Mouse (Mus musculus): ENCODE data around the gene Cox7a1. TPM values are rescaled to one million over a fixed set of nuclear protein-coding genes. Genes with fewer than 3 reads are reported as not detected.

Cox7a1 gene
- total and polyA plus RNA-seq, 2 experiments from 2014 or later = 816 to 1,339 TPM

- TF ChIP-seq CTCF (IDR thresholded peaks at IDR 0.05; ENCODE audit: low read depth) = no peak
- TF ChIP-seq EP300 (IDR thresholded peaks at IDR 0.05; ENCODE audit: low read depth) = no peak
- Histone ChIP-seq H3K4me3 (ENCODE audit: low read depth, low read length) (peak overlapping the region; percentile 69), H3K9ac (replicated peaks; ENCODE audit: low read depth, low read length) (peak overlapping the region; percentile 79), H3K27ac (ENCODE audit: low read depth) (peak overlapping the region; percentile 85), H3K4me1 (ENCODE audit: control insufficient read depth, insufficient read depth) (0 out of 2 replicates have a peak, but pooled peaks cover 9% of the 10 kb centered on the region), H3K27me3 (ENCODE audit: control insufficient read depth, insufficient read depth, low read length) (no peaks in the 10 kb centered on the region), H3K36me3 (replicated peaks; ENCODE audit: control insufficient read depth, insufficient read depth, low read length) (peaks cover 34% of the 10 kb centered on the region), H3K9me3 (replicated peaks; ENCODE audit: control insufficient read depth, low read length) (no peaks in the 10 kb centered on the region), H3K4me2 (ENCODE audit: low read depth, low read length) (peak overlapping the region; percentile 80)
- 1% methylated on average over 26 of the region's 26 CpGs for WGBS
- DNase-seq (ENCODE audit: low spot score) (peak; percentile 68), ATAC-seq (ENCODE audit: insufficient read depth, low read depth) (peak; percentile 54)
Measured at GRCm38 (mm10) chr7:30193581-30194100, 9.7 kb downstream of the Cox7a1 start.

GRCm38 (mm10) chr7:30194101-30194831, 10.3 kb downstream of the Cox7a1 start:
- under 1% methylated on average over 26 of the region's 26 CpGs for WGBS
- peak overlapping the region; percentile 80 for H3K4me2 ChIP-seq (ENCODE audit: low read depth, low read length)
- H3K27me3 ChIP-seq (ENCODE audit: control insufficient read depth, insufficient read depth, low read length) = no peaks in the 10 kb centered on the region
- peak overlapping the region; percentile 69 for H3K4me3 ChIP-seq (ENCODE audit: low read depth, low read length)
- DNase-seq (ENCODE audit: low spot score) = no peak
- 0 out of 2 replicates have a peak, but pooled peaks cover 9% of the 10 kb centered on the region for H3K4me1 ChIP-seq (ENCODE audit: control insufficient read depth, insufficient read depth)
- peak overlapping the region; percentile 85 for H3K27ac ChIP-seq (ENCODE audit: low read depth)
- peak overlapping the region; percentile 79 for H3K9ac ChIP-seq (replicated peaks; ENCODE audit: low read depth, low read length)
- ATAC-seq (ENCODE audit: insufficient read depth, low read depth) = peak; percentile 21; the same call in 1 of the 2 replicates
- H3K36me3 ChIP-seq (replicated peaks; ENCODE audit: control insufficient read depth, insufficient read depth, low read length) = peaks cover 27% of the 10 kb centered on the region
- TF ChIP-seq EP300 (IDR thresholded peaks at IDR 0.05; ENCODE audit: low read depth) (no peak), CTCF (IDR thresholded peaks at IDR 0.05; ENCODE audit: low read depth) (no peak)
- H3K9me3 ChIP-seq (replicated peaks; ENCODE audit: control insufficient read depth, low read length) = no peaks in the 10 kb centered on the region

DNA sequence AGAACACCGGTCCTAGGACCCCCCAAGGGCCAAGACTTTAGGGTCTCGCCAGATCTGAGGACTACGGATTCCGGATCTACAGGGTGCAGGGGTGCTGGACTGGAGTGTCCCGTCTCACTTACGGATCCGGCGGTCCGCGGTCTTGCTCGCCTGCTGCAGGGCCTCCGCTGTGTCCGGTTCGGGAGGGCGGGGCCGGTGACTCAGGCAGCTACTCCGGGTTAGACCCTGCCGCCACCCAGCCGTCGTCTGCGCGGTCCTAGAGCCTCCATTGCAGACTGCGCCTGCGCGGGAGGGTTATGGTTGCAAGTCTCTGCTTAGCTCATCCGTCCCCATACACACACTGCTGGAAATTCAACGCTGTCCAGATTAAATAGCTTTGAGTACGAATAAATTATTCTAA, 10.9 kb downstream of the Cox7a1 start:
- peak overlapping the region; percentile 79 for H3K9ac ChIP-seq (replicated peaks; ENCODE audit: low read depth, low read length)
- peak overlapping the region; percentile 69 for H3K4me3 ChIP-seq (ENCODE audit: low read depth, low read length)
- peak overlapping the region; percentile 85 for H3K27ac ChIP-seq (ENCODE audit: low read depth)
- H3K4me2 ChIP-seq (ENCODE audit: low read depth, low read length) = peak overlapping the region; percentile 80
- H3K27me3 ChIP-seq (ENCODE audit: control insufficient read depth, insufficient read depth, low read length) = no peaks in the 10 kb centered on the region
- H3K4me1 ChIP-seq (ENCODE audit: control insufficient read depth, insufficient read depth) = 0 out of 2 replicates have a peak, but pooled peaks cover 9% of the 10 kb centered on the region
- peak; percentile 96 for DNase-seq (ENCODE audit: low spot score)
- TF ChIP-seq EP300 (IDR thresholded peaks at IDR 0.05; ENCODE audit: low read depth) (no peak), CTCF (IDR thresholded peaks at IDR 0.05; ENCODE audit: low read depth) (no peak)
- under 1% methylated on average over 28 of the region's 28 CpGs for WGBS
- peak; percentile 91 for ATAC-seq (ENCODE audit: insufficient read depth, low read depth)
- no peaks in the 10 kb centered on the region for H3K9me3 ChIP-seq (replicated peaks; ENCODE audit: control insufficient read depth, low read length)
- H3K36me3 ChIP-seq (replicated peaks; ENCODE audit: control insufficient read depth, insufficient read depth, low read length) = peaks cover 25% of the 10 kb centered on the region

DNA sequence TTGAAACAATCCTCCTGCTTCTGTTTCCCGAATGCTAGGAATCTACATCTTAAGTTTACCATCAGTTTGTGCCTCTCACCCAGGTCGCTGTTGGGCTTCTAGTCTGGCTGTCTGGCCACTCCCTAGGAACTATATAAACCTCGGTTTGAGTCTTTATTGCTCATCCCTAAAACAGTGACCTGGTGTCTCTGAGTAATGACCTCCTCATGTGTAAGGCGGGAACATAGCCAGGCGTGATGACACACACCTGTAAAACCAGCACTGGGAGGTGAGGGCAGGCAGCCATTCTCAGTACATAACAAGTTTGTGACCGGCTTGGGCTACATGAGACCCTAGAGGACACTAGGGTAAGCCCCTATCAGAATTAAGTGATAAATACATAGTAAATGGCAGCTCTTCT, 11.5 kb downstream of the Cox7a1 start:
- Histone ChIP-seq H3K36me3 (replicated peaks; ENCODE audit: control insufficient read depth, insufficient read depth, low read length) (peaks cover 20% of the 10 kb centered on the region), H3K4me1 (ENCODE audit: control insufficient read depth, insufficient read depth) (0 out of 2 replicates have a peak, but pooled peaks cover 9% of the 10 kb centered on the region), H3K9me3 (replicated peaks; ENCODE audit: control insufficient read depth, low read length) (no peaks in the 10 kb centered on the region), H3K27me3 (ENCODE audit: control insufficient read depth, insufficient read depth, low read length) (no peaks in the 10 kb centered on the region), H3K4me2 (ENCODE audit: low read depth, low read length) (peak overlapping the region; percentile 80; the same call in 1 of the 2 replicates), H3K27ac (ENCODE audit: low read depth) (no peak overlapping the region), H3K9ac (replicated peaks; ENCODE audit: low read depth, low read length) (no peak overlapping the region), H3K4me3 (ENCODE audit: low read depth, low read length) (0 out of 2 replicates have a peak overlapping the region, but pooled peaks have one; percentile 69)
- no peak for TF ChIP-seq EP300 (IDR thresholded peaks at IDR 0.05; ENCODE audit: low read depth)
- TF ChIP-seq CTCF (IDR thresholded peaks at IDR 0.05; ENCODE audit: low read depth) = no peak
- WGBS = 66% methylated on average over 6 of the region's 6 CpGs
- ATAC-seq (ENCODE audit: insufficient read depth, low read depth) = no peak
- DNase-seq (ENCODE audit: low spot score) = no peak

DNA sequence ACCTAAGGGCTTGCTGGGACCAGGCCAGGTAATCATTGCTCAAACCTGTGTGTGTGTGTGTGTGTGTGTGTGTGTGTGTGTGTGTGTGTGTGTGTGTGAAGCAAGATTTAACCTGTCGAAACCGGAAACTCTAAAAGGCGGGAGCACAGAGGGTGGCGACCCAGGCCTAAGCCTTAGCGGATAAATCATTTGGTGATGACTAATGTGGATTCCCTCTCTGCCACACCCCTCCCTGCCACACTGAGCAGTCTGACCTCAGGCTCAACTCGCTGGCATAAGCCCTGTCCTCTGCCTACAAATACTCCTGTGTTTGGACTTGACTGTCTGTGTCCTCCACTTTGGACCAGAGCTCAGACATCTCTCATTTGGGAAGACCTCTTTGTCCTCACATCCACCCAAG, 12.2 kb downstream of the Cox7a1 start:
- H3K9ac ChIP-seq (replicated peaks; ENCODE audit: low read depth, low read length) = no peak overlapping the region

More for the DNA sequence above, 12.2 kb downstream of the Cox7a1 start:
- 0 out of 2 replicates have a peak, but pooled peaks cover 9% of the 10 kb centered on the region for H3K4me1 ChIP-seq (ENCODE audit: control insufficient read depth, insufficient read depth)
- TF ChIP-seq EP300 (IDR thresholded peaks at IDR 0.05; ENCODE audit: low read depth) (no peak), CTCF (IDR thresholded peaks at IDR 0.05; ENCODE audit: low read depth) (no peak)
- ATAC-seq (ENCODE audit: insufficient read depth, low read depth) = no peak
- H3K9me3 ChIP-seq (replicated peaks; ENCODE audit: control insufficient read depth, low read length) = no peaks in the 10 kb centered on the region
- no peak overlapping the region for H3K4me3 ChIP-seq (ENCODE audit: low read depth, low read length)
- H3K27me3 ChIP-seq (ENCODE audit: control insufficient read depth, insufficient read depth, low read length) = no peaks in the 10 kb centered on the region
- H3K4me2 ChIP-seq (ENCODE audit: low read depth, low read length) = no peak overlapping the region
- WGBS = 68% methylated on average over 6 of the region's 6 CpGs
- no peak for DNase-seq (ENCODE audit: low spot score)
- no peak overlapping the region for H3K27ac ChIP-seq (ENCODE audit: low read depth)
- H3K36me3 ChIP-seq (replicated peaks; ENCODE audit: control insufficient read depth, insufficient read depth, low read length) = peaks cover 14% of the 10 kb centered on the region
